Mouse (Mus musculus): Measurements from ENCODE around the gene Mov10. TPM values are rescaled to one million over a fixed set of nuclear protein-coding genes. Genes with fewer than 3 reads are reported as not detected.

The Mov10 gene
- polyA plus RNA-seq (2017; shearing (Covaris generic)) = 60.3 TPM

GRCm38 (mm10) chr3:104817991-104818748, at the start of gene Mov10:
TSS of gene Mov10 (minus strand) at chr3:104818563.

GRCm38 (mm10) chr3:104863786-104864650, 45.7 kb upstream of the Mov10 start, which contains the start of the genes St7l and Capza1:
TSS of gene St7l (plus strand) at chr3:104864005.
TSS of gene Capza1 (minus strand) at chr3:104864505.

GRCm38 (mm10) chr3:104788075-104788474, 30.3 kb downstream of the Mov10 start, which contains the start of gene Rhoc:
TSS of gene Rhoc (plus strand) at chr3:104788375.

GRCm38 (mm10) chr3:104781471-104781903, 36.9 kb downstream of the Mov10 start, which contains the start of gene Fam19a3:
TSS of gene Fam19a3 (minus strand) at chr3:104781840.

GRCm38 (mm10) chr3:104780561-104781420, 37.6 kb downstream of the Mov10 start, which contains the start of gene Ppm1j:
TSS of gene Ppm1j (plus strand) at chr3:104781056.

Other genes with a start within 250 kb of the Mov10 start
- 15.1 TPM for gene Slc16a1, start 179.9 kb downstream of the Mov10 start, polyA plus RNA-seq (2017; shearing (Covaris generic))
- gene Ppm1j, start 37.5 kb downstream of the Mov10 start, polyA plus RNA-seq (2017; shearing (Covaris generic)) = 58.2 TPM
- gene Fam19a3, start 36.7 kb downstream of the Mov10 start, polyA plus RNA-seq (2017; shearing (Covaris generic)) = 1.0 TPM
- 13.0 TPM for gene Rhoc, start 30.2 kb downstream of the Mov10 start, polyA plus RNA-seq (2017; shearing (Covaris generic))
- gene St7l, start 45.4 kb upstream of the Mov10 start, polyA plus RNA-seq (2017; shearing (Covaris generic)) = 46.3 TPM
- 510 TPM for gene Capza1, start 45.9 kb upstream of the Mov10 start, polyA plus RNA-seq (2017; shearing (Covaris generic))
- gene Wnt2b, start 143.4 kb upstream of the Mov10 start, polyA plus RNA-seq (2017; shearing (Covaris generic)) = 0.27 TPM
- gene Cttnbp2nl, start 234.6 kb upstream of the Mov10 start, polyA plus RNA-seq (2017; shearing (Covaris generic)) = 0.05 TPM
- not detected for gene 4930564D02Rik, start 248.3 kb upstream of the Mov10 start, polyA plus RNA-seq (2017; shearing (Covaris generic))

All from CD4-positive, CD25-positive, alpha-beta regulatory T cell, adult 9 weeks (primary cell).